ENCODE assay signal across 22 mouse cellular contexts in genomic region chr14:99294424-99294823, GRCm38 (mm10). TPM values are rescaled to one million over a fixed set of nuclear protein-coding genes. Genes with fewer than 3 reads are reported as not detected.
"Had no signal": no experiment of that assay in that cellular context is flagged by ENCODE, and none has a peak within 500 bp of the region (broad histone marks: within the 10 kb centered on the region; RNA-seq: fewer than 3 reads in every experiment).

No protein-coding gene starts in this region.

- DNase-seq: gastrocnemius, adult 2 months; gastrocnemius, postnatal 10 days; gastrocnemius, postnatal 25 days; heart, adult 2 months; heart, postnatal 10 days; heart, postnatal 4 days; kidney, adult 18-20 months; kidney, adult 8-10 months; kidney, postnatal 10 days; kidney, postnatal 25 days; kidney, postnatal 4 days; liver had no signal

- H3K27ac ChIP-seq: gastrocnemius, adult 2 months; heart, adult 2 months; hindbrain, embryonic 10.5 days; hindbrain, embryonic 12.5 days; hindbrain, embryonic 14.5 days; intestine, embryonic 15.5 days; layer of hippocampus, adult 2 months; left cerebral cortex, adult 2 months; limb, embryonic 10.5 days; limb, embryonic 12.5 days had no signal

- H3K9ac ChIP-seq: heart, embryonic 12.5 days; hindbrain, embryonic 12.5 days; hindbrain, embryonic 14.5 days; intestine, embryonic 15.5 days; limb, embryonic 12.5 days had no signal

- H3K36me3 ChIP-seq: heart, embryonic 12.5 days; hindbrain, embryonic 10.5 days; hindbrain, embryonic 12.5 days; intestine, embryonic 15.5 days; limb, embryonic 10.5 days; limb, embryonic 12.5 days had no signal

- H3K4me1 ChIP-seq: intestine, embryonic 15.5 days had no signal

- H3K27me3 ChIP-seq: intestine, embryonic 15.5 days had no signal

- H3K9me3 ChIP-seq: heart, embryonic 12.5 days; hindbrain, embryonic 10.5 days; hindbrain, embryonic 12.5 days; intestine, embryonic 15.5 days; limb, embryonic 10.5 days; limb, embryonic 12.5 days had no signal

- H3K4me3 ChIP-seq: gastrocnemius, adult 2 months; heart, adult 2 months; heart, embryonic 12.5 days; hindbrain, embryonic 10.5 days; hindbrain, embryonic 12.5 days; intestine, embryonic 15.5 days; layer of hippocampus, adult 2 months; left cerebral cortex, adult 2 months; limb, embryonic 10.5 days; limb, embryonic 12.5 days had no signal

RNA-seq across cellular contexts. Expression of gene Klf5, which starts 4.1 kb away (rescaled TPM):
- polyA plus RNA-seq: inflammation-experienced regulatory T-cells, adult 6 months had no signal
